Mouse (Mus musculus): ENCODE results near the gene Gm21970. TPM values are rescaled to one million over a fixed set of nuclear protein-coding genes. Genes with fewer than 3 reads are reported as not detected.
A peak's percentile ranks its signal among the peaks of the same experiment; 100 is the strongest.

Gene Gm21970
- polyA plus RNA-seq, 2 experiments = 0.04 TPM; not detected in 1

GRCm38 (mm10) chr16:91360162-91360561 is 31.4 kb upstream of the Gm21970 start:
- peak; percentile 8; the same call in 1 of the 2 replicates for ATAC-seq (ENCODE audit: insufficient read depth)
- Histone ChIP-seq H3K4me3 (ENCODE audit: insufficient read depth in 1 of 2, low read depth in 2 of 2, low read length in 2 of 2) (no peak overlapping the region), H3K9me3 (ENCODE audit: control insufficient read depth, low read length) (no peaks in the 10 kb centered on the region), H3K4me1 (replicated peaks; ENCODE audit: control insufficient read depth in 2 of 2, insufficient read depth in 2 of 2, low read length in 1 of 2) (peaks cover 8 to 51% of the 10 kb centered on the region in 2 experiments), H3K4me2 (ENCODE audit: low read depth) (no peak overlapping the region), H3K36me3 (replicated peaks; ENCODE audit: control insufficient read depth, insufficient read depth, low read depth) (no peaks in the 10 kb centered on the region), H3K27me3 (ENCODE audit: control insufficient read depth, insufficient read depth, low read length) (no peaks in the 10 kb centered on the region), H3K9ac (replicated peaks) (no peak overlapping the region), H3K27ac (no peak overlapping the region)
- no peak for DNase-seq (ENCODE audit: low read depth in 3 of 3, low spot score in 3 of 3)
- no peak for TF ChIP-seq EP300 (IDR thresholded peaks at IDR 0.05; ENCODE audit: low read depth)
- 68% methylated on average over 3 of the region's 3 CpGs for WGBS (ENCODE audit: insufficient replicate concordance)

GRCm38 (mm10) chr16:91362006-91362405 is 29.5 kb upstream of the Gm21970 start:
- DNase-seq (ENCODE audit: low read depth in 3 of 3, low spot score in 3 of 3) (no peak), ATAC-seq (ENCODE audit: insufficient read depth) (no peak)
- no peak overlapping the region for H3K4me3 ChIP-seq (ENCODE audit: insufficient read depth in 1 of 2, low read depth in 2 of 2, low read length in 2 of 2)
- H3K27me3 ChIP-seq (ENCODE audit: control insufficient read depth, insufficient read depth, low read length) = no peaks in the 10 kb centered on the region
- no peaks in the 10 kb centered on the region for H3K9me3 ChIP-seq (ENCODE audit: control insufficient read depth, low read length)
- peaks cover 9 to 58% of the 10 kb centered on the region in 2 experiments for H3K4me1 ChIP-seq (replicated peaks; ENCODE audit: control insufficient read depth in 2 of 2, insufficient read depth in 2 of 2, low read length in 1 of 2)
- H3K4me2 ChIP-seq (ENCODE audit: low read depth) = no peak overlapping the region
- no peak overlapping the region for H3K9ac ChIP-seq (replicated peaks)
- 59% methylated on average over 2 of the region's 2 CpGs for WGBS (ENCODE audit: insufficient replicate concordance)
- peak overlapping the region; percentile 25; the same call in 1 of the 2 replicates for H3K27ac ChIP-seq
- no peaks in the 10 kb centered on the region for H3K36me3 ChIP-seq (replicated peaks; ENCODE audit: control insufficient read depth, insufficient read depth, low read depth)
- TF ChIP-seq CTCF (IDR thresholded peaks at IDR 0.05; ENCODE audit: low read depth) (no peak), EP300 (IDR thresholded peaks at IDR 0.05; ENCODE audit: low read depth) (no peak)

GRCm38 (mm10) chr16:91362616-91363272 is 28.8 kb upstream of the Gm21970 start:
- H3K27ac ChIP-seq = peak overlapping the region; percentile 25
- H3K4me2 ChIP-seq (ENCODE audit: low read depth) = no peak overlapping the region
- DNase-seq (ENCODE audit: low read depth in 3 of 3, low spot score in 3 of 3) = no peak

GRCm38 (mm10) chr16:91363483-91363882 is 28.0 kb upstream of the Gm21970 start:
- WGBS (ENCODE audit: insufficient replicate concordance) = 47% methylated on average over 3 of the region's 3 CpGs
- no peak overlapping the region for H3K27ac ChIP-seq
- no peak for ATAC-seq (ENCODE audit: insufficient read depth)

More at GRCm38 (mm10) chr16:91362616-91363272, 28.8 kb upstream of the Gm21970 start:
- Histone ChIP-seq H3K36me3 (replicated peaks; ENCODE audit: control insufficient read depth, insufficient read depth, low read depth) (no peaks in the 10 kb centered on the region), H3K27me3 (ENCODE audit: control insufficient read depth, insufficient read depth, low read length) (no peaks in the 10 kb centered on the region), H3K4me3 (ENCODE audit: insufficient read depth in 1 of 2, low read depth in 2 of 2, low read length in 2 of 2) (no peak overlapping the region), H3K9ac (replicated peaks) (no peak overlapping the region), H3K4me1 (replicated peaks; ENCODE audit: control insufficient read depth in 2 of 2, insufficient read depth in 2 of 2, low read length in 1 of 2) (peaks cover 9 to 59% of the 10 kb centered on the region in 2 experiments), H3K9me3 (ENCODE audit: control insufficient read depth, low read length) (no peaks in the 10 kb centered on the region)
- TF ChIP-seq CTCF (IDR thresholded peaks at IDR 0.05; ENCODE audit: low read depth) = no peak
- no peak for TF ChIP-seq EP300 (IDR thresholded peaks at IDR 0.05; ENCODE audit: low read depth)
- no peak for ATAC-seq (ENCODE audit: insufficient read depth)
- 56% methylated on average over 12 of the region's 12 CpGs for WGBS (ENCODE audit: insufficient replicate concordance)

GRCm38 (mm10) chr16:91366567-91366966 is 25.0 kb upstream of the Gm21970 start:
- DNase-seq (ENCODE audit: low read depth in 3 of 3, low spot score in 3 of 3) = no peak
- Histone ChIP-seq H3K27ac (no peak overlapping the region), H3K36me3 (replicated peaks; ENCODE audit: control insufficient read depth, insufficient read depth, low read depth) (no peaks in the 10 kb centered on the region), H3K9ac (replicated peaks) (no peak overlapping the region), H3K4me2 (ENCODE audit: low read depth) (no peak overlapping the region), H3K4me3 (ENCODE audit: insufficient read depth in 1 of 2, low read depth in 2 of 2, low read length in 2 of 2) (no peak overlapping the region), H3K9me3 (ENCODE audit: control insufficient read depth, low read length) (no peaks in the 10 kb centered on the region), H3K4me1 (replicated peaks; ENCODE audit: control insufficient read depth in 2 of 2, insufficient read depth in 2 of 2, low read length in 1 of 2) (peaks cover 11 to 45% of the 10 kb centered on the region in 2 experiments), H3K27me3 (ENCODE audit: control insufficient read depth, insufficient read depth, low read length) (no peaks in the 10 kb centered on the region)
- TF ChIP-seq CTCF (IDR thresholded peaks at IDR 0.05; ENCODE audit: low read depth) = no peak
- ATAC-seq (ENCODE audit: insufficient read depth) = 0 out of 2 replicates have a peak, but pooled peaks have one; percentile 10

More at GRCm38 (mm10) chr16:91363483-91363882, 28.0 kb upstream of the Gm21970 start:
- no peaks in the 10 kb centered on the region for H3K27me3 ChIP-seq (ENCODE audit: control insufficient read depth, insufficient read depth, low read length)
- H3K4me1 ChIP-seq (replicated peaks; ENCODE audit: control insufficient read depth in 2 of 2, insufficient read depth in 2 of 2, low read length in 1 of 2) = peaks cover 9 to 58% of the 10 kb centered on the region in 2 experiments
- DNase-seq (ENCODE audit: low read depth in 3 of 3, low spot score in 3 of 3) = no peak
- H3K9me3 ChIP-seq (ENCODE audit: control insufficient read depth, low read length) = no peaks in the 10 kb centered on the region
- TF ChIP-seq CTCF (IDR thresholded peaks at IDR 0.05; ENCODE audit: low read depth) (no peak), EP300 (IDR thresholded peaks at IDR 0.05; ENCODE audit: low read depth) (no peak)
- no peak overlapping the region for H3K9ac ChIP-seq (replicated peaks)
- no peaks in the 10 kb centered on the region for H3K36me3 ChIP-seq (replicated peaks; ENCODE audit: control insufficient read depth, insufficient read depth, low read depth)
- H3K4me2 ChIP-seq (ENCODE audit: low read depth) = no peak overlapping the region
- no peak overlapping the region for H3K4me3 ChIP-seq (ENCODE audit: insufficient read depth in 1 of 2, low read depth in 2 of 2, low read length in 2 of 2)

Measured in liver, embryonic 14.5 days (tissue).